Mouse (Mus musculus) limb, embryonic 15.5 days (tissue): ENCODE data around the gene Rab31. TPM values are rescaled to one million over a fixed set of nuclear protein-coding genes. Genes with fewer than 3 reads are reported as not detected.

Source experiments
- ATAC-seq: fragments of 200-750 bp; cut with Nextera tagmentation; 2 replicates; pipeline ENCODE4 v1.8.0; 2017; ENCODE audit warnings: low read depth, moderate TSS enrichment; ENCODE audit not compliant: insufficient number of reproducible peaks, low FRiP score, low TSS enrichment
- H3K27ac ChIP-seq: fragments of 300-500 bp; sonication (generic); 2 replicates; pipeline ENCODE4 v1.5.1; 2015; ENCODE audit warnings: moderate library complexity, mild to moderate bottlenecking, inconsistent platforms
- H3K27me3 ChIP-seq: fragments of 300-500 bp; sonication (generic); 2 replicates; pipeline ENCODE4 v1.6.1; 2015; ENCODE audit warnings: inconsistent platforms
- H3K36me3 ChIP-seq: fragments of 300-500 bp; sonication (generic); 2 replicates; pipeline ENCODE4 v1.6.1; 2015; ENCODE audit warnings: inconsistent platforms
- H3K4me1 ChIP-seq: fragments of 300-500 bp; sonication (generic); 2 replicates; pipeline ENCODE4 v1.6.1; 2015; ENCODE audit warnings: inconsistent platforms
- H3K4me2 ChIP-seq: fragments of 300-500 bp; sonication (generic); 2 replicates; pipeline ENCODE4 v1.6.1; 2015; ENCODE audit warnings: mild to moderate bottlenecking, inconsistent platforms
- H3K4me3 ChIP-seq: fragments of 300-500 bp; sonication (generic); 2 replicates; pipeline ENCODE4 v1.5.1; 2015; ENCODE audit warnings: mild to moderate bottlenecking, inconsistent platforms
- H3K9ac ChIP-seq: fragments of 300-500 bp; sonication (generic); 2 replicates; pipeline ENCODE4 v1.6.1; 2015; ENCODE audit warnings: inconsistent platforms
- H3K9me3 ChIP-seq: fragments of 300-500 bp; sonication (generic); 2 replicates; pipeline ENCODE4 v1.6.1; 2016; ENCODE audit warnings: inconsistent platforms
- whole genome bisulfite sequencing: fragments of 180-500 bp; shearing (Covaris S2); methylation state at CpG from one replicate; pipeline ENCODE4 v1.1.7; 2015; 5-methylcytosine and 5-hydroxymethylcytosine counted together
- polyA plus RNA-seq: library from polyadenylated mRNA; unstranded; fragments of >200 nt; fragmentation: Nextera tagmentation; extraction: Ambion mirVana; gene quantifications from 2 replicates; pipeline ENCODE4 v1.2.1, GENCODE M21; 2015

The Rab31 gene
- polyA plus RNA-seq, 1 experiment from 2014 or later, result 54.1 TPM

DNA sequence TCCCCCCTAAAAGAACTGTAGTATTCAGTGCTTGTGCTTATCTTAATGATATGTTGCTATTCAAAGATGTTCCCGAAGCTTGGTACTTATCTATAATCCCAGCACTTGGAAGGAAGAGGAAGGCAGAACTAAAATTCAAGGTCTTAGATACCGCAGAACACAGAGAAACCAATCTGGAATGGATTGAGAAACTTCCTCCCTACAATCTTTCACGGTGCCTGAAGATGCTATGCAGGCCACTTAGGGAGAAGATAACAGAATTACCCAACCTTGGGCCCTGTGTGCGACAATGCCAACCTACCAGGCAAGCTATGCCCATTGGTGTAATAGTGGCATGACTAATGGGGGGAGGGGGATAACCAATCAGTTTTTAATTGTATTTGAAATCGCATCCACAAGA, 163.8 kb downstream of the Rab31 start:
- Histone ChIP-seq H3K4me2 (no peak overlapping the region), H3K36me3 (no peaks in the 10 kb centered on the region), H3K9me3 (no peaks in the 10 kb centered on the region), H3K27me3 (no peaks in the 10 kb centered on the region), H3K4me3 (no peak overlapping the region), H3K4me1 (peaks cover 27% of the 10 kb centered on the region), H3K27ac (no peak overlapping the region), H3K9ac (no peak overlapping the region)
- no peak for ATAC-seq
- WGBS, result 77% methylated on average over 5 of the region's 5 CpGs

DNA sequence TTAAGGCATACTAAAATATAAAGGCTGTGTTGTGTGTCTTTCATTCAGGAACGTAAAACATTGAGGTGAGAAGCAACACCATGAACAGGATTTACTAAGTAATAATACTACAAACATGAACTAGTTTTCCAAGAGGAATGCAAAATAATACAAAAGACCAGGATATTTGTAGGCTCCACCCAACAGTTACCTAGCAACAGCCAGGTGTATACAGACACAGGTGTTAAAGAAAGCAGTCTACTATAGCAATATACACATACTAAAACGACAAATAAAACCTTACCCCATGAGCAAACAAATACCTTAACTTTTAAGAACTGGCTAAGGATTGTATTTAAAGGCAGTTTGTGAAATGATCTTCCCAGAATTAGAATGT, 164.3 kb downstream of the Rab31 start:
- H3K36me3 ChIP-seq, result no peaks in the 10 kb centered on the region
- no peak for ATAC-seq
- H3K4me3 ChIP-seq, result no peak overlapping the region
- H3K4me1 ChIP-seq, result peaks cover 28% of the 10 kb centered on the region
- H3K27ac ChIP-seq, result no peak overlapping the region
- no peaks in the 10 kb centered on the region for H3K27me3 ChIP-seq
- H3K9me3 ChIP-seq, result no peaks in the 10 kb centered on the region
- WGBS, result 70% methylated on average over 2 of the region's 2 CpGs
- no peak overlapping the region for H3K9ac ChIP-seq
- H3K4me2 ChIP-seq, result no peak overlapping the region

DNA sequence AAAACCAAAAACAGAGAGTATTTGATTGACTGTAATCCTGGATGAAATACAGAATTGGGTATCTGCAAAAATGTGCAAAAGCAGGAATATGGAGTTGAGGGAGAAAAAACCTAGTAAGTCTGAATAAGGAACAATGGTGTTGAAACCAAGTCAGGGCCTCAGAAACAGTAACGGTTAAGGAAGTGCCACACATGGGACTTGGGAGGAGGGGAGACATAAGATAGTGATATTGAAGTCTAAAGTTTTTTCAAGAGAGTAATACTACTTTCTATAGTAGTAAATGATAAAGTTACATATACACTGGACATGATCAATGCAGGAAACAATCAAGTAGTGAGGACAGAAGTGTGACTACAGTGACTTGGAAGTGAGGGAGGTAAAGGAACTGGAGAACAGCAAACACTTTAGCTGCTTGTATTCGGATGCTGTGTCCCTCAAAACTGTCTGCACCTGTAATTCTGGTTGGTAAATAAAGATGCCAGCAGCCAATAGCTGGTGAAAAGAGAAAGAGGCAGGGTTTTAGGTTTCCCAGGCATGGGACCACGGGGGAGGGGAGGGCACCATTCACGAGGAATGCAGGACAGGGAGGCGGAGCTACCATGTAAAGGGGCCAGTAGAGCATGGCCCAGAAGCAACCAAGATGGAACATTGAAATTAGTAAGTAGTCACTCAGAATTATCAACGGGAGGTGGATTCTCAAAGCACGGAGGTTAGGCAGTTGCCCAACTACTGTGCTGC, 164.8 kb downstream of the Rab31 start:
- peaks cover 28% of the 10 kb centered on the region for H3K4me1 ChIP-seq
- 54% methylated on average over 7 of the region's 7 CpGs for WGBS

DNA sequence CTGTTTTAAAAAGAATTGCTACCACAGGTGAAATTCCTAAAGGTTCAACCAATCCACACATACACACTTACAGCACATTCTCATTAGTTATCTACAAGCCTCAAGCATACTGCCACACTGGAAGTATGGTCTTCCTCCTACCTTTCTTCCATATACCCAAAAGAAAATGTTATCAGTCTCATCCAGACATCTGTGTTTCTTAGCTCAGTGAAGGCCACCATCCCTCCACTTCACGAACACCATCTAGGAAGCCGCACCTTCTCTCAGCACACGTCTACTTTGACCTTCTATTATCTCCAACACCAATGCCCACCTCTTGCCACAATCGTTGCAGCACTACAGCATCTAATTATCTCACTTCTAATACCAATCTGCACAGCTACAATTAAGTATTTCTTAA, 166.5 kb downstream of the Rab31 start:
- Histone ChIP-seq H3K36me3 (no peaks in the 10 kb centered on the region), H3K27me3 (no peaks in the 10 kb centered on the region), H3K4me3 (no peak overlapping the region), H3K27ac (no peak overlapping the region), H3K9me3 (no peaks in the 10 kb centered on the region), H3K4me1 (peaks cover 25% of the 10 kb centered on the region), H3K9ac (no peak overlapping the region), H3K4me2 (no peak overlapping the region)
- ATAC-seq, result no peak
- 82% methylated on average over 4 of the region's 4 CpGs for WGBS

More for the DNA sequence above, 164.8 kb downstream of the Rab31 start:
- Histone ChIP-seq H3K4me3 (no peak overlapping the region), H3K36me3 (no peaks in the 10 kb centered on the region), H3K9ac (no peak overlapping the region), H3K27ac (no peak overlapping the region), H3K4me2 (no peak overlapping the region), H3K9me3 (no peaks in the 10 kb centered on the region), H3K27me3 (no peaks in the 10 kb centered on the region)
- no peak for ATAC-seq

DNA sequence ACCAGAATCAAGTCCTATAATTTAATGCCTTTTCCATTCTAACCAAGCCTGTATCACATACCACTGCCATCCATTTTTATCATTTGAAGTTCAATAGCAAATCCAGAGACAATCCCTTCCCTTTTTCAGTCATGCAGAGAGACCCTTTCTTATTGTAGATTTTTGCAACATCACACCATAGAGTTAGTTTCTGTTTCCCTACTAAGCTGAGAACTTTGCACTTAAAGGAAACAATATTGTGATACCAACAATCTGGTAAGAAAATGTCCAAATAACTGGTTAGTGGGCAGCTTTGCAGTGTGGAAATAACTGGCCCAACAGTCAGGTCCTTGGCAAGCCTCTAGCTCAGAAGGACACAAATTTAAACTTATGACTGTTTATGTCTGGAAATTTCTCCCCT, 167.7 kb downstream of the Rab31 start:
- H3K9ac ChIP-seq, result no peak overlapping the region
- H3K27me3 ChIP-seq, result no peaks in the 10 kb centered on the region
- H3K36me3 ChIP-seq, result no peaks in the 10 kb centered on the region
- peaks cover 24% of the 10 kb centered on the region for H3K4me1 ChIP-seq
- no peak overlapping the region for H3K4me2 ChIP-seq
- H3K4me3 ChIP-seq, result no peak overlapping the region
- no peak overlapping the region for H3K27ac ChIP-seq
- no peak for ATAC-seq
- H3K9me3 ChIP-seq, result no peaks in the 10 kb centered on the region

DNA sequence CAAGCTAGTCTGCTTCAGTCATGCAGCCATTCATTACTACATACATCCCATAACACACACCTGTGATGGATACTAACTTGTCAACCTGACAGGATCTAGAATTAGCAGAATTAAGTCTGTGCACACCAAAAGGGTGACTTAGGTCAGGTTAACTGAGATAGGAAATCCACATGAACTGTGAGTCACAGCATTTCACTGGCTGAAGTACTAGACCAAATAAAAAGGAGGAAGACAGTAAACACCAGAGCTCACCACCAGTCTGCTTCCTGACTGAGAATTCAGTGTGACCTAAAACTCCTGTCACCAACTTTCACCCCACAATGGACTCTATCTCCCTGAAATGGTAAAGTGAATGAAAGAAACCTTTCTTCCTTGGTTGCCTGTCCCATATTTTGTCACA, 168.2 kb downstream of the Rab31 start:
- no peak for ATAC-seq
- Histone ChIP-seq H3K9me3 (no peaks in the 10 kb centered on the region), H3K27ac (no peak overlapping the region)

More for the DNA sequence above, 168.2 kb downstream of the Rab31 start:
- Histone ChIP-seq H3K27me3 (no peaks in the 10 kb centered on the region), H3K36me3 (no peaks in the 10 kb centered on the region), H3K9ac (no peak overlapping the region), H3K4me3 (no peak overlapping the region), H3K4me1 (peaks cover 20% of the 10 kb centered on the region), H3K4me2 (no peak overlapping the region)

Other genes with a start within 250 kb of the Rab31 start
- gene Tmem232, start 232.0 kb downstream of the Rab31 start, polyA plus RNA-seq, result 0.10 and 0.11 TPM in 2 replicates
- 171 and 181 TPM in 2 replicates for gene Vapa, start 159.2 kb downstream of the Rab31 start, polyA plus RNA-seq
- gene Txndc2, start 130.6 kb downstream of the Rab31 start, polyA plus RNA-seq, result 0.08 TPM in 1 of 2 replicates, not detected in the other
- 37.2 and 37.7 TPM in 2 replicates for gene Ppp4r1, start 9.8 kb upstream of the Rab31 start, polyA plus RNA-seq
- 179 and 182 TPM in 2 replicates for gene Ralbp1, start 113.0 kb upstream of the Rab31 start, polyA plus RNA-seq
- gene Twsg1, start 178.5 kb upstream of the Rab31 start, polyA plus RNA-seq, result 136 and 150 TPM in 2 replicates